Mouse (Mus musculus) frontal cortex, adult (tissue): Measurements from ENCODE around the gene Nsg2.

Experiments used
- ATAC-seq: cut with Nextera tagmentation; 2 replicates; pipeline ENCODE4 v1.9.2; 2017; ENCODE audit warnings: mild to moderate bottlenecking, moderate library complexity, mixed read lengths; ENCODE audit not compliant: low TSS enrichment

The Nsg2 gene

DNA sequence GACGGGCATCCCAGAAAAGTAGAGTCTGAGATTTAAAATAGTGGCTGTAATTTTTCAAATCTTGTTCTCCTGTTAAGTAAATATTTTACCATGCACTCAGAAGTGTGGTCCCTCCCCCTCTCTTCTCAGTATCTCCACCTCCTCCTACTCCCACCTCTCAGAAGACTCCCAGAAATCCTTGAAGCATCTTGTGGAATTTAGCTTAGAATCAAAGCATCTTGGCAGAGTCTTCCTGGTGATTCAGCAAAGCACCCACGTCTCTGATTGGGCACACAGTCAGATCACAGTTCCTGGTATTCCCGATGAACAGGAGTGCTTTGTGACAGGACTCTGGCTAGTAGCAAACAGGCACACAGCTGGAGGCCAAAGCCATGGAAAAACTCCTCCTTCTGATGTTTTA, 83.2 kb downstream of the Nsg2 start:
- ATAC-seq = peak; percentile 81

DNA sequence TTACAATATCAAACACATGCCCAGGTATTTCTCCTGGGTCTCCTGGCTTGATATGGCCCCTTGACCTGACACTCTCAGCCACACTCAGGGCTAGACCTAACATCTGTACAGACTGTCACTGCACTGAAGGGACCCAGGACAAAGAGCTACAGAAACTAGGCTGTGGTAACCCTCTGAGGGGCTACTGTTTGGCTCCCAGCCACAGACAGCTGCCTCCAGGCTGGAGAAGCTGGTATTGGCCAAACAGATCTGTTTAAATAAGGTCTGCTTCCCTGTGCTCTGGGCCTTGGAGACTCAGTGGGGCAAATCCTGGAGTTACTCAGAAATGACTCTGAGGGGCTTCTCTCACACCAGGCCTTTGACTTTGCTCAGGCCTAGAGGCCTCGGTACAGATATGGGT, 86.3 kb downstream of the Nsg2 start:
- no peak for ATAC-seq

DNA sequence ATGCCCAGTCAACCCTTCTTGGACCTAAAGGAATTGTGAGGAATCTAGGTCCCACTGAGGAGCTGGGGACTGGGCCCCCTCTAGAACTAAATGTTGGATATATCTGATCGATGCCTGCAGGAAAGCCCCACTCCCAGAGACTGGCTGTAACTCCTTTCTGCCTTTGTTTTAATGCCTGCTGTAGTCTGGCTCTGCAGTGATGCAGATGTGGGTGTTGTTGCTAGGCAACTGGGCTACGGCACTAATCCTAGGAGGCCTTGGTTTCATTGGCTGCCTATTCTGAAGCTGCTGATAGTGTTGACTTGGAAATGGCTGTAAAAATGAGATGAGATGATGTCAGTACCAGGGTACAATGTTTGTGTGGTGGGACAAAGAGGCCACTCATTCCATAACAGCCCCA, 87.1 kb downstream of the Nsg2 start:
- ATAC-seq = peak; percentile 90

DNA sequence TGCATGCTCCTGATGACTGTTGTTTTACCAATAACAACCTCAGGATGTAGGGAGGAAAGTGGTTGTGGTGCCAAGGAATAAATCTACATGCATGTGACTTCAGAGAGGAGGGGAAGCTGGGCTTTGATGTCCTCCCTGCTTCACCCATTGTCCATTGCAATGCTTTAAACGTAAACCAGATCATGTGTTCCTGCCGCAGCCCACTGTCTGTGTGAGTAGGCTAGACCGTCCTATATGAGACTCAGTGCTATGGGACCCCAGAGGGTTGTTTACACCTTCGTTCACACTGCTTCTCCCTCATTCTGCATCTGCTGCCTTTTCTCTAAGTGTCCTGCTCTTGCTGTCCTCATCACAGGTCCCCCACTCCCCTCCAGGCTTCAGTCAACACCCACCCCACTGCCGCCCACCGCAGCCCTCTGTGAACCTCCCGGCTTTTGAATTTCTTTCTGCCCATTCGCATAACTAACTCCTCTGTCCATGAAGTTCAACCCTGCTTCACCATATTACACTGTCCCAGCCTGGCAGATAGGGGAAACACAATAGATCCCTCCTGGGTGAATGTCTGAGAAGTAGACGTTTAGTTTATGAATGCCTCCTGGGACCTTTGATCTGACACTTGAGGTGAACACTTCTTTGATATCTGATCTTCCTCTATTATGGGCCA, 87.6 kb downstream of the Nsg2 start:
- no peak for ATAC-seq

DNA sequence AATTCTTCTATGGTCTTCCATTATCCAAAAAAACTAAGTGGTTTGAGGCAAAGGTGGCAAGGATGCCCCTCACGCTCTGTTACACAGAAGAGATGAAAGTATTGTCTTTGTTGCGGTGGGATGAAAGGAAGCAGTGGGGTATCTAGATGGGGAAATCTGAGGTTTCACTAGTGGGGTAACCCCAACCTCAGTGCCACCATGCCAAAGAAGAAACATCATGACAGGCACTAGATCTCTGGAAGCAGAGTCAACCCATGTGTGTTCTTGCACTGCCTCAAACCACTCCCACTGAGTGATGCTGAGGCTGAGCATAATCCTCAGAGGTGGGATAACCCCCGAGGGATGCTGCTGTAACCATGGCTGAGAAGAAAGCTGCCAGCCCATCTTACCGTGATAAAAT, 95.5 kb downstream of the Nsg2 start:
- no peak for ATAC-seq

DNA sequence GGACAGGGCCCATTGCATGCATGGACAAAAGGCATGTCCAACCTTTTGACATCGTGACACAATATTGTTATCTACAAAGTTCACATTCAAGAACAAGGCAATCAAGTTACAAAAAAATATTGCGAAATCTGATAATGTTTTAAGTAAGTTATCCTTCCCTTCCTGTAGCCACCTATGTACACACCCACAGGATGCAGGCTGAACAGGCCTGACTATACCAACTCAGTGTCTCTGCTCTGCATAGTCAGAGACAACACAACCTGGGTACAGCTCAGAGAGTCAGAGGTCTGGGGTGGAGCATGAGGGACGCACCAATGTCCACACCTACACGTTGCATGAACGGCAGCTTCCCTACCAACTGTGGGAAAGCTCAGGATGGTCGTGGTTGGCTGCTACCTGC, 96.1 kb downstream of the Nsg2 start:
- no peak for ATAC-seq

DNA sequence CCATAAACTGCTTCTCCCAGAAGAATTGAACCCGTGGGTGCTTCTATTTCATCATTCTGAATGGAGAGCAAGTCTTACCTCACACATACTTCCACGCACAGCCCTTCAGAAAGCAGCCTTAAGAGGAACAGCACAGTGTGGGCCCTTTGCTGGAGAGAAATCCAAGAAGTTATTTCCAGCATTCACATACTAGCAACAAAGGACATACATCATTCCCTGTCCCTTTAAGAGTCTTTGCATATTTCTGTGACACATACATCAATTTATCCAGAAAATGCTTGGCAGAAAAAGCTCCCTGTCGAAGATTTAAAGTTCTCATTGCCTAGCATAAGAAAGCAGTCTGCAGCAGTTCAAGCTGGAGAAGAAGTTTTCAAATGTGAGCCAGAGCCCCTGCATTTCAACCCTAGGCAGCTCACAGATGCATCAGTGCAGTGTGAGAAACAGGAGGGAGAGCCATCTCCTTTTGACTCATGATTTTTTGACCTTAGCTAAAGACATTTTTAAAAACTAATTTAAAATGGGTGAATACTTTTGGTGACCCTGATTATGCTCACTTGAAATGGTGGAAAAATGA, 100.9 kb downstream of the Nsg2 start:
- peak; percentile 91 for ATAC-seq

DNA sequence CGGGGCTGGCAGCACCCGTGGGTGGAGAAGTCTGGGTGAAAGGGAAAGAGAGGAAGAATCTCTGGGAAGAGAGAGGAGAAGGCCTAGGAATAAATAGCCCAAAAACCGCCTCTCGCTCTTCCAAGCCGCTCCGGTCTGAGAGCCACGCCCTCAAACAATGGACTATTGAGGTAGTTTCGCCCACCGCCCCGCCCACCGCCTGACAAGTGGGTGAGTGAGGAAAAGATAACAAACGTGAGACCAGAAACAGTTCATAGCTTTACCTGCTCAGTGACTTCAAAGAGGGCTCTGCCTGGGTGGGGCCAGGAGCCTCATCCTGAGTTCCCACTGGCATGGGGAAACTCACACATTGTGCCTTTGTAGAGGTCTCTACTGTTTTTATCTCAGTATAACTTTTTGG, 102.7 kb downstream of the Nsg2 start:
- peak; percentile 29; the same call in 1 of the 2 replicates for ATAC-seq

DNA sequence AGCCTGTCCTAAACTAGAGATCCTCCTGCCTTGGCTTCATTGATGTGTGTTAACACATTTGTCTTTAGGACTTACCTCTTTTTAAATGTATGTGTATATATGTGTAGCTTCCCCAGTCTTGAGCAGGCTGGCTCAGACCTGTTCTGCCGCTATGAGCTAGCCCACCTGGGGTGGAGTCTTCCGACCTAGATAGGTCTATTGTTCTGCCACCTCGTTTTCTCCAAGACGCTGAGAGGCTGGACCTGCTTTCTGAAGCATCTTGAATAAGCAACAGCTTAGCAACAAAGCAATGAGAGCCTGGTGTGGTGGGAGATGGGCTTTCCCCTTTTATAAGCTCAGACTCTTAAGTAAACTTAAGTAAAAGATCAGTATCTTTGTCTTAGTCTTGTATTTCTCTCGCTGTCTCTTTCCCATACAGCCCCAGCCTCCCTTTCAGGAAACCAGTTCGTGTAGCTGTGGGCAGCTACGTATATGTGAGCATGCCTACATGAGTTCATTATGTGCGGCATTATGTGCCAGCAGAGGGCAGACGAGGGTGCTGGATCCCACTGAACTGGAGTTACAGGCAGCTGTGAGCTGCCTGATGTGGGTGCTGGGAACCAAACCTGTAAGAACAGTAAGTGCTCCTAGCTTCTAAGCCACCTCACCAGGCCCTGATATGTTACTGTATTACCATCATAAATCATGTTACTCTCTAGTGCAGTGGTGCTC, 104.3 kb downstream of the Nsg2 start:
- ATAC-seq = no peak

DNA sequence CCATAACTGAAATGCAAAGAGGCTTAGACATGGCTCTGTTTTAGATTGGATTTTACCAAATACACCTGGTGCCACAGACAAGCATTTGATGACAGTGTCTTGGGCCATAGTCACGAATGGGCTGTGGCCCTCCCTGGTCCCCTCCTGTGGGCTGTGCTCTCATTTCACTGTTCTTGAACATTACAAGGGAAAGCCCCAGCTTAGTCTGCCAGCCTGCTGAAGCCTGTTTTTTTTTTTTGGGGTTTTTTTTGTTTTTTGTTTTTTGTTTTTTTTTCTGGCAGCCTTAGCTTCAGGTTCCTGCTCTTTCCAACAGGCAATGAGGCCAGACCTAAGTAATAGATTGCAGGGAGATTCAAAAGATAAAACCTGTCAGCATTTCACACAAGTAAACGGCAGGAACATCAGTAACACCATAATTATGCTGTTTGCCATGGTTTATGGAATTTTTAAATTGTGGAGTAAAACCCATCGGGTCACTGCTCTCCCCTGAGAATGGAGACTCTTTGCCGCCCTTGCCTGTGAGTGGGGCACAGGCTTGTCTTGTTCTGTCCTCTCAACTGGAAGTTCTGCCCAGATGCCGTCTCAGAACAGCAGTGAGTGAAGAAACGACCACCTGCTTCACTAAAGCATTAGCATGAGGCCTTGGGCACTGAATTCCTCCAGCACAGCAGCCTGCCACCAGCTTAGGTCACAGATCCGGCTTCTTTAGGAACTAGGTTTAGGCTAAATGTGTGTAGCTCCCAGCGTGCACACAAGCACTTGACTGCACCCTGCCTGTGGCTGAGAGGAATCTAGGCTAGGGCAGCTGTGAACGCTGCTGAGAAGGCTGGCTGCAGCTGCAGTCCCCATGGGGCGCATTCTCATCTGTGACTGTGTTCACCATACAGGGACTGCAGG, 105.7 kb downstream of the Nsg2 start:
- peak; percentile 72 for ATAC-seq

DNA sequence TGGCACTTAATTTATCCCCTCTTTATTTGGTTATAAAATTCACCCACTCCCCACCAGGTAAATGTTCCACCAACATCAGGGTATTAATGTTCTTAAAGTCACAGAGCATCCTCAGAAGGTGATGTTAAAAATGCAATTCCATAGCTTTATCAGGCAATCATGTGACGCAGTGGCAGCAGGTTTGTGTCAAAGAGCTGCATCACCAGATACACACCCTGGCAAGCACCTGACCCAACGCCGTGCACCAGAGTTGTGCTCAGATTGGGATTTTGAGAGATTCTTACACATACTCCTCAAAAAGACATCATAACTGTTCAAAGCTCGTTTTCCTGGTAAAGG, 106.4 kb downstream of the Nsg2 start:
- ATAC-seq = no peak

DNA sequence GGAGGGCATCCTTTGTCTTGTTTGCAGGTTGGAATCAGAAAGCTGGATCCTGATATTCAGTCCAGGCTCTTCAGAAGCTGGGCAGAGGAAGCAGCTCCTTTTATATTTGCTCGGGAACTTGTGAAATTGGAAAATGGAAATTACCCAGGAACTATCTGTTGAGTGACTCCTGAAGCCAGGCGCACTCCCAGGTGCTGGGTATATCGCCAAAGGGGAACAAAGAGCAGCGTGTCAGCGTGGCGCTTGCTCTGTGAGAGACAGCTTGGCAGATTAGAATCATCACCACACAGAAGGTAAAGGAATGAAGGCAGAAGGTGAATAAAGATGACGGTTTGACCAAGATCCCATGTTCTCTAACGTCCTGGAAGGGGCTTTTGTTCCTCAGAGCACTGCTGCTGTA, 108.2 kb downstream of the Nsg2 start:
- no peak for ATAC-seq
